Mouse (Mus musculus) right cerebral cortex, adult 2 months (tissue): ENCODE results near the gene Tmem110.

Source experiments
- DNase-seq, 2 experiments: peaks; one replicate each; pipeline ENCODE4 v3.0.0; 2021 to 2022; ENCODE audit warnings: low spot score in 2 of 2

Gene Tmem110

DNA sequence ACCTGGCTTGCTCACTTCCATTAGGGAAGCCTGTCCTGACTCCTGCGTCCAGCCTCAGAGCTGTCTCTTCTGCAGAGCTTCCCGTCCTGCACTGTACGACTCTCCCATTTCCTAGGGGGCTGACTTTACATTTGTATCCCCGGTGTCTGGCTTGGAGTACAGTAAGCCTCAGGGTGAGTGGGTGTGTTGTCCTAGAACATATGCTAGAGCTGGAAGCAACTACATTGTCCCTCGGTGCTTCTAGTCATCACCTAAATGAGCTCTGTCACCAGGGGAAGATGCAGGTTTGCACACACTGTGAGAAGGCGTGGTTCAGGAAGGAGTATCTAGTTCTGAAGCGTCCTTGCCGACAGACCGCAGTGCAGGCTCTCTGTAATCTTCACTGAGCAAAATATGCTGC lies 37.0 kb downstream of the Tmem110 start:
- DNase-seq = no peak

DNA sequence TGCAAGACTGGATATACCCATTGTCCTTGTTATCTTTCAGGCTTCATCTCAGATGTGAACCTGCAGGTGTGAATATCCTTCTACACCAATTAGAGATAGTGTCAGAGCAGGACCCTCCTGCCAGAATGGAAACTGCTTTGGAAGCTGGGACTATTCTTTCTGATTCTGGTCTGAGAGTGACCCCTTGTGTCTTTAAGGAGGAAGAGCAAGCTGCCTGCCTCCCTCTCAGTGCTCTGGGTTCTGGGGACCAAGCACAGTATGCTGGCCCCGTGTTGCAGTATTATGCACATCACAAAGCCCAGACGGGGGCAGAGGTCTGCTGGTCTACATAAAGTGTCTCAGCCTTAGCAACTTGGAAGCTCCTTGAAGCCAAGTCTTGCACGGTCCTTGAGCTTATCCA lies 39.9 kb downstream of the Tmem110 start:
- DNase-seq = no peak

DNA sequence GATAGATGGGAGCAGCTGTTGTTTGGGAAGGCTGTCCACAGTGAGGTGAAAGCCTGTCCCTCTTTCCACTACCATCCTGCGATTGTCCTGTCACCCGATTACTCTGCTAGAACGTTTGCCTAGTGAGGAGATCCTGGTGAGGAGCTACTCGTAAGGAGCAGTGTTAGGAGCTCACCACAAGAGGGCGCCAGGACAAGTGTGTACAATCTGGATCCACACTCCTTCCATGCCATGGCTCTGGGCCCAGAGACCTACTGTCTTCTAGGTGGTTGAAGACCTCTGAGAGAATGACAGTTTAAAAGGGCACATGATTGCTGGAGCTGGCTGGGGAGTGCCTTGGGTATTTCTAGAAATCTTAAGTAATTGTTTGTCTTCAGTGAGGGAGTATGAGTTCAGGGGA lies 41.7 kb downstream of the Tmem110 start:
- peak; percentile 74 to 78 for DNase-seq

DNA sequence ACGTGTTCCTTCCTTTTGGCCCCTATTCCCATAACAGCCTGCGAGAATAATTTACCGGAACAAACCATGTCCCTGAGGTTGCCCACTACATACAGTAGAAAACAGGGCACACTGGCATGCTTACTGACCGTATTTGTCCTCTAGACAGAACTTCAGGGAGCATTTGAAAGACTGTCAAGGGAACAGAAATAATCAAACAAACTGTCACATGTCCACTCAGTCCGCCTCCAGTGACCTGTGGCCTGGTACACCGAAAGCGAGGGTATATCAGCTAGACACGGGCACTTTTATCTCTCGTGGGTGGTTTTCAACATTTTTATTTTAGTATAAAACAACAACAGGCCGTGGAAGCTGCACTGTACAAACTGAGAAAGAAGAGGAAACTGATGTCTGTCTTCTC lies 43.4 kb downstream of the Tmem110 start:
- no peak for DNase-seq

DNA sequence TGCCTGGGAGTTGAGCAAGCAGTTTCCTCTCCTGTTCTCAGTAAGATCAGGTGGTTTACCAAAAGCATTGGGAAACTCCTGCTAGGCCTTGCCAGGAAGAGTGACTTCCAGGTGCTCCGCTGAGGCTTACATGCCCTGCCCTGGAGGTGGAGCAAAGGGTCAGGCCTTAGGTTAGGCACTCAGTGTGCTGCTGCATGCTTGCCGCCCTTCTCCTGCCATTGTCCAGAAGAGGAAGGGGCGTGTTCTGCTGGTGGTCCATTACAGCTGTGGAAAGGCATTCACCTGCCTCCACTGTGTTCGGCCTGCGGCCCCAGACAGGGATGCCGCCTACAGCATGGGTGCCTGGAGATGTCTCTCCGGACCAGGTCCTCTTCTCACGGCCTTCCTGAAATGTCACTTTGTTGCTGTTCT lies 44.0 kb downstream of the Tmem110 start:
- no peak for DNase-seq

DNA sequence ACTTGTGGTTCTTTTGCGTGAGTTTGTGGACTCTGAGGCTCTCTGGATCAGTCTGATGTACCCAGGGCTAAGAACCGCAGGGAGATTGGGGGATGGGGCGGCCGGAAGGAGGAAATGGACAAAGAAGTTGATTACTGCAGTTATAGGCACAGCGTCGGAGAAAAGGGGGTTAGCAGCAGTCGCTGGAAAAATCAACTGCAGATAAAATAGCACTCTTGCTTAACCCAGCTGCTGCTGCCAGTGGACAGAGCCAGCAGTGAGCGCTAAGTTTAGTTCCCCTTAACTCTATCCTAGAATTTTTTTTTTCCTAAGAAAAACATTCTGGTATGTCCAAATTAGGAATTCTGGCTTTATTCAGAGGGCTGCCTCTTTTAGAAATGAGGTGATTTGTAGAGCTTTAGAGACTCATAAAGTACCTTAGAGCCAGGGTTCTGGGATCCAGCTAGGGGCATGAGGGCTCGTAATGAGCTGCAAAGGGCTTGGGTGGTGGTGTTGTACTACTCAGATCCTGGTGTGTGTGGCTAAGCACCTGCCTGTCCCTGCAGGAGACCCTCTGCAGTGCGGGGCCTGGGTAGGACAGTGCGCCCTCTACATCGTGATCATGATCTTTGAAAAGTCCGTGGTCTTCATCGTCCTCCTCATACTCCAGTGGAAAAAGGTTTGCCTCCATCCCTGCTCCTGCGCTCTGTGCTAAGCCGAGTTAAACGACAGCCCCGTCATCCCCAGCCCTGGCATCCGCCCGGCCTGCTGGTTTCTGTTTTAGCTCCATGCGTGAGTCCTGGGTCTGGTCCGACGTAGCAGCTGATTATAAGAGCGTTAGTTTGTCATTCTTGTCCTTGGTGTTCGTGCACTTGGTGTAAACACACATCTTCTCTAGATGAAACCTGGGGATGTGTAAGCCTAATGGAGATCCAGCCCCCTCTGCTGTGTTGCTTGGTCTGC lies 45.1 kb downstream of the Tmem110 start:
- peak in 1 of 2 experiments; percentile 30 for DNase-seq

DNA sequence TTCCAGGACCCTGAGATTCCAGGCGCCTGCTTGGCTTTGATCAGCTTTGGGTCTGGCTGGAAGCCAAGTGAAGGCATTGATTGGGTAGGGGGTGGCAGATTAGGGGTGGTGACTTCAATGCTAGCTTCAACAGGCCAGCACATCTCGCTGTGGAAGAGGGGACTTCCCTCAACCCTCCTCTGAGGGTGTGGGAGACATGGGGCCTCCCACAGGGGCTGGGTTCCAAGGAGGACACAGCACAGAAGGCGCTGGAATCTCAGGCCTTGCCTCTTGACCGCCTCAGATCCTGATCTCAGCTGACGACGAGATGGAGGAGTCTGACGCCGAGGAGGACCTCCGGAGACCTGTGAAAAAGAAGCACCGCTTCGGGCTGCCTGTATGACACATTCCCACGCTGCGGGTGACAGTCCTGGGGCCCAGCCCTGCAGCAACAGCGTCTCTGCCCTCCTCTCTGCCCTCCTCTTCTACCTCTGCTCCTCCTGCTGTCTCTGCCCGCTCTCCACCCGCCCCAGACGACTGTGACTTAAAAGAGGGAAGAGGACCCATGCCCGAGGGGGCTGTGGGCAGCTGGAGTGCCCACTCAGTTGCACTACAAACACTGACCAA lies 48.8 kb downstream of the Tmem110 start:
- no peak for DNase-seq

DNA sequence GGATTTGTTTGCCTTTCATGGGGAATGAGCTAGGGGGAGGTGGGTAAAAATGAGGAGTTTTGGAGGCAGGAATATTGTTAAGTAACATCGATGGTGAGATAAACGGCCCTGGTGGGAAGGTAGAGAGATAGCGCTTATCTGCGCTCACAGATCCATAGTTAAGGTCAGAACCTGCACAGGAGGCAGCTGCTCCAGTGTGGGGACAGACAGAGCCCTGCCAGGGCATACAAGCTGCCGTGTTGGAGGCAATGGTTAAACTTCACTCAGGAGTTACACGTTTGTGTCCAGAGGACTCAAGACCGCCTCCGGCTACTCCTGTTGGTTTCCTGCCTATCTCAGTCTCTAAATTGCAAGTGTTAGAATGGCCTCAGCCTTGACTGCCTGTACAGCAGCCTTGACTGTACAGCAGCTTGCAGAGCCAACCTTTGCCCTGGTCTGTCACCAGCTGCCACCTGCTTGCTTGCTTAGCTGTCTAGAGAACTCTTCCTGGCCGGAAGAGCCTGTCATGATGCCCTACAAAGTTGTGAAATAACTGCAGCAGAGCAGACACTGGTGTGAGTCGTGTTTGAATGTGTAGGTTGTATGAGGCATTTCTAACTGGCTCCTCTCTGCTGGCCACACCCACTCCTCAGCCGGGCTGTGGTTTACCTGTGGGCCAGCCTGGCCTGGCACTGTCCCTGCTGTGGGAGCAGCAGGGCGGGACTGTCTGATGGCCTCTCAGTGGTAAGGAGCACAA lies 49.9 kb downstream of the Tmem110 start:
- DNase-seq = no peak

DNA sequence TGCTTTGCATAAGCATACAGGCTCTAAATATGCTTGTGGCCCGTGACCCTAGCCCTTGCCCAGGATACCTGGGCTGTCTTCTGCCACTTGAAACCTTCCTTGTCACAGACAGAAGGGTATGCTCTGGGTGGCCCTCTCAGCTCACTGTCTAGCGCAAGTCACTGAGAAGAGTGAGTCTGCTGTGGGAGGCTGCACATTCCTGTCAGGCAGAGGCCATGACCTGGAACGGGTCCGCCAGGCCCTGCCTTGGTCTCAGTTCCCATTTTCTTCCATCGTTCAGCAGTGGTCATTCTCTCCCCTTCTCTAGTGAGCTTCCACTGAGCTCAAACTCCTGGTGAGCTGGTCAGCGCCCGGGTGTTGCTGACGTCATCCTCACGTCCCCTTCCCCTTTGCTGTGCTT lies 50.6 kb downstream of the Tmem110 start:
- no peak for DNase-seq

DNA sequence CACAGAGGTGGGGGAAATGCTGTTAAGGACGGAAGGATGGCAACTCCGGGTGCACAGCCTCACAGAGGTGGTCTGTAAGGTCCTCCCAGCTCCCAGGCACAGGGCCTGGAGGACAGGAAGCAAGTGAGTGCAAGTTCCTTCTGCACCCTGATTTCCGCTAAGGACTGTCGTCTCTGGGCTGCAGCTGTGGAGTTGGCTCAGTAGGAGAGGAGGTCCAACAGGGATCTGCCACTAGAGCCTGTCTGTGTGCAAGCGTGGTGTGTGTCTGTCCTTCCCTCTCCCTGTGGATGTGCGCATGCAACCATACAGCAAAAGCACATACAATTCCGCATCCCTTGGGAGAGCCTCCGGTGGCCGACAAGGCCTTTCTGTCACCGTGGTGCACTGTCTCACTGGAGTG lies 51.1 kb downstream of the Tmem110 start:
- no peak for DNase-seq

DNA sequence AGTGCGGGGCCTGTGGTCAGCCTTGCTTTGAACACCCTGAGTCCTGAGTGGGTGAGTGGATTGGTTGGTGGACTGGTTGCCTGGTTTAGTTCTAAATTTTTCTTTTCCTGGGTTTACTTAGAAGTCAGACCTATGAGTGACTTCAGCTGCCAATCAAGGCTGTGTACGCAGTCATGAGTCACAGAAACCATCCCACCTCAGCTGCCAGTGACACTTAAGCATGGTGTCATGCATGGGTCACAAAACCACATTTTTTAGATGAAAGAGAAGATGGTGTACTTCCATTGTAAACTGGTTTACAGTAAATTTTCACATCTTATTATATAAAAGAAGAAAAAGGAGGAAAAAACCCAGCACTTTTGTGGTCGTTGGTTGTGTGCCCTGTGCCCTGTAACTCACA lies 52.4 kb downstream of the Tmem110 start:
- no peak for DNase-seq

DNA sequence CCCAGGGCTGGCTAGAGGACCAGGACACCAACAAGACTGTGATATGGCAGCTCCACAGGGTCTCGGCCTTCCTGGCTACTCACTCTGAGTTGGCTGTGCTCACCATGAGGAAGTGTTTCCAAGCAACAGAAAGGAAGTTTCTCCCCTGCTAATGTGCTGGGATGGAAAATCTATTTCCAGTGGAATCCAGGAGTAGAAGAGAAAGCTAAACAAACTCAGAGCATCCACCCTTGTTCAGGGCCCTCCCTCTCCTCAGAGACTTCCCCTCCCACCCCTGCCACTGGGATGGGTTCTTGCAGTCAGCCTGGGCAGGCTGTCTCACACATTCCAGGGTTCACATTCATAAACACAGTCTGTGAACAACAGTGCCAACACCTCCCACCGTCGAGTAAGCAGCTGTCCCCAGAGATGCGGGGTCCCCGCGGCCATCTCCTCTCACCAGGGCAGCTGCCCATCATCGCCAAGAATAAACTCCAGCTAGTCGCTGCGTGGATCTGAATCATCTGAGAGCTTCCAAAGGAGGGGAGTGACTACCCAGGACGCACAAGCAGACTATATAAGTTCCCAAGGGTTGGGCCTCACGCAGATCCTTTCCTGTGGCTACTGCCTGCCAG lies 53.7 kb downstream of the Tmem110 start, which contains the start of gene Mustn1:
Mustn1 (plus strand) TSS at position 243 of the 614 bp plus-strand sequence.
- peak; percentile 45 to 46 for DNase-seq

DNA sequence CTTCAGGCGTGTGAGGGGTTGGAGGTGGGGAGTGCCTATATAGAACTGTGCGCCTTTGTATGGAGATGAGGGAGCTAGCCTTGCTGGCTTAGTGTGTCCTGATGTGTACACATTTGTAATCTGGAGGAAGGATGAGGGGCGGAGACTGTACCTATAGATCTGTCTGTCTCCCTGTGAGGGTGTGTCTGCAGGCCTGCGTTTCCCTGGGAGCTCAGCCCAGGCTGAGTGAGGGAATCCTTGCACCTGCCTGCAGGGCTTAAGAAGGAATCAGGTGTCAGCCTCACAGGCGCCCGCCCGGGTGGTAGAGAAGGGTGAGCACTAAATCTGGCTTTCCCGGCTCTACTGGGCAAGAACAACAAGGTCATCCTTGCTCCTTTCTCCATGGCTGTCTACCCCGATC lies 54.4 kb downstream of the Tmem110 start:
- DNase-seq = no peak

DNA sequence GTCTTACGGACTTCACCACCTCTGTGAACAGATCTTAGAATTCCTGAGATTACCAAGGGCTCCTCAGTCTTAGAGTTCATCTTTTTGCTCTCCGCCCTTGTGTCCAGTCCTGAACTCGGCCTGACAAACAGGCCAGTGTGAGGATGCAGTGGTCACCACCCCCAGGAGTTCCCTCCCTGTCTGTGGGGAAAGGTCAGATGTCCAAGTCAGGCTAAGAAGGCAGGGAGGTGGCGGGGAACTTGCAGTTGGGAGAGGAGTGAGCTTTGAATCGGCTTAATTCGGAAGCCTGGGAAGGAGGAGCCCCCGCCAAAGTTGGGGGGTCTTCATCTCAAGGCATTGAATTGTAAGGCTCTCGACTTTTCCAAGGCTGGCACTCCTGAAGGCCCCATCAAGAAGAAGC lies 54.9 kb downstream of the Tmem110 start:
- DNase-seq = no peak

DNA sequence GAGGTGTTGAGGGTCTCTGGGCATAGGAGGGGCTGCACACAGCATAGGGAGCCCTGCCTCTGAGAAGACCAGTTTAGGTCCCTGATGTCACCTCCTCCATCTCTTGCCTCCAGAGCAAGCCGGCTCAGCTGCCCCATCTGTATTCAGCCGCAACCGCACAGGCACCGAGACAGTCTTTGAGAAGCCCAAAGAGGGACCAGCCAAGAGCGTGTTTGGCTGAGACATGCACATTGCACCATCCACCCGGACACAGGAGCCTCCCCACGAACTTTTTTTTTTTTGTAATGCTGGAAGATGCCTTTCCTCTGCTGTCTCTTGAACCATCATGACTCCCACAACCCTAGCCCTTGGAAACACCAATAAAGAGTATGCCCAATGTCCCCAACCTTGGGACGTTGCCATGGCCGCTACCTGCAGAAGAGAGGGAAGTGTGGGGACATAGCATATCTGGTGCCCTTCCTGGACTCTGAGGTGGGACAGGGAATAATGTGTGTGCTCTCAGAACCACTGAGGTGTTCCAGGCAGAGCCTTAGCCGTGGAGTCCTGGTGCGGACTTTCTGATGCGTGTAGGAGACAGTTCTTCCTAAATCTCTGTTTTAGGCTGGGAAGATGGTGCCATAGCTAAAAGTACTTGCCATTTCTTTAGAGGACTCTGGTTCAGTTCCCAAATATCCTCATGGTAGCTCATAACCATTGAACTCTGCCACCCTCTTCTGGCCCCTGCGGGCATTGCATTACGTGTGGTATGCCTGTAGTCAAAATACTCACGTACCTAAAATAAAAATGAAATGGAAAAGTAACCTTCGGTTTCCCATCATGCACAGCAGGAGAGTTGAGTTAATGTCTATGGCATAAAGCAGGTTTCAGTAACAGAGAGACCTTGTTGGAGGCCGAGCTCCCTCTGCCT lies 55.7 kb downstream of the Tmem110 start:
- peak; percentile 53 to 67 for DNase-seq

DNA sequence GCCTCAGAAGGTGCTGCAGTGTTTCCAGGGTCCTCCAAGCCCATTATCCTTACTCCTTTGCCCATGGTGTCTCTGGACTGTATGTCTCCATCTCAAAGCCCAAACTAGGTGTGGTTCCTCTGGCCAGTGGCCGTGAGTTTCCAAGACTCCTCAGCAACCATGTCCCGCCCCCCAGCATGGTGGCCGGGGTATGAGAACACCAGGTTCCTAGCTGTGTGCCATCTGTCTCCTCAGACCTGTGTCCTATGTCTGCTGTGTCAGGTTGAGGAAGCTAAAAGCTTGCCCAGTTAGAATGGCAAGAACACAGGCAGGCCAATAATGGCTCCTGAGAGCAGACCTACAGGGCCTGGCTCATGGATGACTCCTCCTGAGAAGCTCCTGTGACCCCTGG lies 56.3 kb downstream of the Tmem110 start:
- no peak for DNase-seq

DNA sequence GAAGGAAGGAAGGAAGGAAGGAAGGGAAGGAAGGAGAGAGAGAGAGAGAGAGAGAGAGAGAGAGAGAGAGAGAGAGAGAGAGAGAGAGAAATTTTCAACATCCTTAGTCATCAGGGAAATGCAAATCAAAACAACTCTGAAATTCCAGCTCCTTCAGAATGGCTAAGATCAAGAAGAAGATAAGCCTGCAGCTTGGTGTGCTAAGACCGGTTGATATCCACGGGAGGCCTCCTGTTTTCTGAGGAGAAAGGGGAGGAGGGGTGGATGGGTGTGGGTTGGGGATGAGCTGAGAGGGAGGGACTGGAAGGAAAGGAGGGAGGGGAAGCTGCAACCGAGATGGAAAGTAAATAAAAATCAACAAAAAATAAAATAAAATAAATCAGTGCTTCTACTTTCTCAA lies 59.9 kb downstream of the Tmem110 start:
- no peak for DNase-seq

DNA sequence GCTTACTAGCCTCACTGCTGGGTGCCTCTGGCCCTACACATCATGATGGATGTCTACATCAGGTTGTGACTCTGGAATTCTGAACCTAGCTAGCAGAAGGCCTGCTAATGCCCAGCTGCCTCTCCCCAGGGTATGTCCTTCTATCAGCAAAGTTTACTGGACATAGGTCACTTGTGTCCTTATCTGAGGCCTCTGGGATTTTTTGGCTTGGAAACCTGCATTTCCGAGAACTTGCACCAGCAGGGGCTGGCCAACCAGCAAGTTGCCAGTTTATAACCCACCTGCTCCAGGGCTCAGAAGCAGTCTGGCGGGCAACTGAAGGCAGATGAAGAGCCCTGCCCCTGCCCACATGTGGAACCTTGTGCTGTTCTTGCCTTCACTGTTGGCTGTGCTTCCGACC lies 60.8 kb downstream of the Tmem110 start, which contains the start of gene Itih4:
Itih4 (plus strand) TSS at position 273 of the 400 bp plus-strand sequence.
- no peak for DNase-seq

DNA sequence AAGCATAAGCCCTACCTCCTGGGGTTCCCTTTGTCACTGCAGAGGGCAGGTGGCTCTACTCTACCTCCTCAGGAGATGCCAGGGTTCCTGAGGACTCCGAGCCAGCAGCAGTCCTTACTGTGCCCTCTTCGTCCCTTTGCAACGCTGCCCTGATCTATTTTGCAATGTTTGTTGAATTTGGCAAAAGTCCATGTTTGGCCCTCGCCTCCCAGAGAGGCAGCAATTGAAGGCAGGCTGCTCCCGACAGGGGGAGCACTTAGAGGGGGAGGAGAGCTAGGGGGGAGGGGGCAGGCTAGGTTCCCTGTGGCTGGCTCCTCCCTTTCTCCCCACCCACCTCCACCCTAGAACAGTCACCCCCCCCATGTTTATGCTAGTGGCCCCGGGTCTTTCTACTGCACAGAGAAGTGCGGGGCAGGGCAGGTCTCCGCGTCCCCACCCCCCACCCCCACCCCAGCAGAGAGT lies 62.9 kb downstream of the Tmem110 start:
- DNase-seq = no peak

DNA sequence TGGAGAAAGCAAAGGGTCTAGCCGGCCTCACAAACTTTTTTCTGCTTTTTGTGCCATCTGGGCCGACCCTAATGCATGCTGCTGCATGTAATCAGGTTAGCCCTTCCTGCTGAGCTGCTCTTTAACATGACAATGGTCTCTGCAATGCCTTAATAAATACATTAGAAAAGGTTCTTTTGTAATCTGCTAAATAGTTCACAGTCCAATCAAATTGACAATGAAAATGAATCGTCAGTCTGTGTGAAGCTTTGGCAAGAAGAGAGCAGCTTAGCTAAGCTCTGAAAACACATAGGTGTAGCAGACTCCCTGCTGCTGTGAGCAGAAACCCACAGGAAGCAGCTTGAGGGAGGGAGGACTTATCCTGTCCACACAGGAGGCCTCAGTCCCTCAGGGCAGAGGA lies 74.6 kb downstream of the Tmem110 start:
- no peak for DNase-seq

DNA sequence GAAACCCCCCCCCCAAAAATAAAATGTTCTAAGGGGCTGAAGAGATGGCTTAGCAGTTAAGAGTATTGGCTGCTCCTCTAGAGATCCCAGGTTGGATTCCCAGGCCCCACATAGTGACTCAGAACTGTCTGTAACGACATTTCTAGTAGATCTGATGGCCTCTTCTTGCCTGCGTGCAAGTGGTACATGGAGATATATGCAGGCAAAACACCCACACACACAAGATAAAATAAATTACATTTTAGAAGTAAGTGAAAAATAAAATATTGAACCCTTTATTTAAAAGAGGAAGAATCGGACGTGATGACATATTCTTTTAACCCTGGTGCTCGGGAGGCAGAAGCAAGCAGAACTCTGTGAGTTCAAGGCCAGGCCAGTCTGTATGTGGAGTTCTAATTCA lies 77.2 kb downstream of the Tmem110 start:
- DNase-seq = no peak
